Mouse (Mus musculus) small intestine, adult 2 months (tissue): ENCODE data around the gene Ccdc163.

Experiments used
- CTCF ChIP-seq: fragments of 200-500 bp; IDR thresholded peaks from 2 replicates; pipeline ENCODE4 v1.5.1; 2012; ENCODE audit warnings: low read depth, mild to moderate bottlenecking, control low read depth, inconsistent platforms, low read length, moderate library complexity, mixed read lengths; ENCODE audit not compliant: insufficient replicate concordance, insufficient read length; ENCODE audit errors: extremely low read depth
- POLR2A ChIP-seq: fragments of 200-500 bp; IDR thresholded peaks from 2 replicates; pipeline ENCODE4 v1.6.1; 2012; ENCODE audit warnings: low read depth, mild to moderate bottlenecking, control low read depth, inconsistent platforms, low read length, moderate library complexity

DNA sequence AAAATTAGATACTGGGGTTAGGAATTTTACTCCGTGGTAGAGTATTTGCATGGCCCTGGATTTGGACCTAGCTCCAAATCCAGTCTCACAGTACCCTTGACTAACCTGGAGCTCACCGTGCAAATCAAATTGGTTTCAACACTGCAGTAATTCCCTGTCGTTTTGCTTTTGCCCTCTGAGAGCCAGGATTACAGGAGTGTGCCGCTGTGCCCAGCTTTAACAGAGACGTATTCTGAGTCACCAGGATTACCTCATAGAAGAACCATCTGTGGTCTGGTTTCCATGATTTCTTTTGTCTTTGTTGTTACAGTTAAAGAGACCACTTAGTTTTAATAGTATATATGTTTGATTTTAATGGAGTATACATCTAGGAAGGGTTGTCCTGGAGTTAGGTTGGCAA is 29.2 kb upstream of the Ccdc163 start:
- TF ChIP-seq CTCF (no peak), POLR2A (no peak)
